Mouse (Mus musculus): Measurements from ENCODE around the gene Gas1. TPM values are rescaled to one million over a fixed set of nuclear protein-coding genes. Genes with fewer than 3 reads are reported as not detected.

Gas1 gene
- polyA plus RNA-seq, 1 experiment = 20.2 TPM

GRCm38 (mm10) chr13:60176776-60177105 is 424 bp downstream of the Gas1 start:
- TF ChIP-seq USF1 (IDR thresholded peaks at IDR 0.05; ENCODE audit: low read depth) = no peak
- no peak for TF ChIP-seq CEBPB (IDR thresholded peaks at IDR 0.05; ENCODE audit: low read depth)
- TF ChIP-seq MYOD1 (IDR thresholded peaks at IDR 0.05; ENCODE audit: control insufficient read depth, insufficient read length, low read depth) = no peak
- TF ChIP-seq MAX (IDR thresholded peaks at IDR 0.05) = no peak
- no peak for TF ChIP-seq CTCF (IDR thresholded peaks at IDR 0.05; ENCODE audit: control insufficient read depth, insufficient read depth, insufficient read length)
- H3K79me3 ChIP-seq (ENCODE audit: low read depth) = peaks cover 9% of the 10 kb centered on the region
- H3ac ChIP-seq (ENCODE audit: control insufficient read depth, insufficient read length, low read depth) = peak overlapping the region; percentile 83
- peak overlapping the region; percentile 63 for H3K4me3 ChIP-seq (ENCODE audit: insufficient read depth, poor library complexity, severe bottlenecking)
- peaks cover 27% of the 10 kb centered on the region for H3K79me2 ChIP-seq (ENCODE audit: control insufficient read depth, insufficient read depth)
- H3K27me3 ChIP-seq (ENCODE audit: control insufficient read depth, insufficient read depth, insufficient read length) = no peaks in the 10 kb centered on the region
- no peaks in the 10 kb centered on the region for H3K36me3 ChIP-seq (ENCODE audit: control insufficient read depth, insufficient read depth)

- TF ChIP-seq MYOG (IDR thresholded peaks at IDR 0.05; ENCODE audit: control insufficient read depth, extremely low read depth, insufficient read length) (no peak), USF1 (IDR thresholded peaks at IDR 0.05; ENCODE audit: low read depth) (no peak), CTCF (IDR thresholded peaks at IDR 0.05; ENCODE audit: control insufficient read depth, insufficient read depth, insufficient read length) (peak; percentile 47), MYOD1 (IDR thresholded peaks at IDR 0.05; ENCODE audit: control insufficient read depth, insufficient read length, low read depth) (no peak), MAX (IDR thresholded peaks at IDR 0.05) (peak; percentile 12), FOSL1 (IDR thresholded peaks at IDR 0.05; ENCODE audit: insufficient read depth, low read length, poor library complexity, severe bottlenecking) (no peak), CEBPB (IDR thresholded peaks at IDR 0.05; ENCODE audit: low read depth) (no peak)
- Histone ChIP-seq H3ac (ENCODE audit: control insufficient read depth, insufficient read length, low read depth) (peak overlapping the region; percentile 83), H3K79me2 (ENCODE audit: control insufficient read depth, insufficient read depth) (peaks cover 27% of the 10 kb centered on the region), H3K4me3 (ENCODE audit: insufficient read depth, poor library complexity, severe bottlenecking) (peak overlapping the region; percentile 63), H3K27me3 (ENCODE audit: control insufficient read depth, insufficient read depth, insufficient read length) (no peaks in the 10 kb centered on the region), H3K79me3 (ENCODE audit: low read depth) (peaks cover 9% of the 10 kb centered on the region), H3K36me3 (ENCODE audit: control insufficient read depth, insufficient read depth) (no peaks in the 10 kb centered on the region)
These were observed 909 bp downstream of the Gas1 start for GRCm38 (mm10) chr13:60176136-60176775.

- Histone ChIP-seq H3ac (ENCODE audit: control insufficient read depth, insufficient read length, low read depth) (peak overlapping the region; percentile 83), H3K79me3 (ENCODE audit: low read depth) (peaks cover 9% of the 10 kb centered on the region), H3K79me2 (ENCODE audit: control insufficient read depth, insufficient read depth) (peaks cover 27% of the 10 kb centered on the region), H3K27me3 (ENCODE audit: control insufficient read depth, insufficient read depth, insufficient read length) (no peaks in the 10 kb centered on the region), H3K36me3 (ENCODE audit: control insufficient read depth, insufficient read depth) (no peaks in the 10 kb centered on the region), H3K4me3 (ENCODE audit: insufficient read depth, poor library complexity, severe bottlenecking) (peak overlapping the region; percentile 63)
- TF ChIP-seq CTCF (IDR thresholded peaks at IDR 0.05; ENCODE audit: control insufficient read depth, insufficient read depth, insufficient read length) (peak; percentile 77), FOSL1 (IDR thresholded peaks at IDR 0.05; ENCODE audit: insufficient read depth, low read length, poor library complexity, severe bottlenecking) (no peak)
These were observed 1.6 kb downstream of the Gas1 start for GRCm38 (mm10) chr13:60175490-60176135.

- Histone ChIP-seq H3K79me2 (ENCODE audit: control insufficient read depth, insufficient read depth) (peaks cover 27% of the 10 kb centered on the region), H3ac (ENCODE audit: control insufficient read depth, insufficient read length, low read depth) (no peak overlapping the region), H3K4me3 (ENCODE audit: insufficient read depth, poor library complexity, severe bottlenecking) (peak overlapping the region; percentile 63), H3K79me3 (ENCODE audit: low read depth) (peaks cover 9% of the 10 kb centered on the region), H3K27me3 (ENCODE audit: control insufficient read depth, insufficient read depth, insufficient read length) (no peaks in the 10 kb centered on the region), H3K36me3 (ENCODE audit: control insufficient read depth, insufficient read depth) (no peaks in the 10 kb centered on the region)
- no peak for TF ChIP-seq MYOD1 (IDR thresholded peaks at IDR 0.05; ENCODE audit: control insufficient read depth, insufficient read length, low read depth)
These were observed 2.2 kb downstream of the Gas1 start for GRCm38 (mm10) chr13:60174953-60175352.

- Histone ChIP-seq H3K79me3 (ENCODE audit: low read depth) (peaks cover 9% of the 10 kb centered on the region), H3ac (ENCODE audit: control insufficient read depth, insufficient read length, low read depth) (no peak overlapping the region), H3K27me3 (ENCODE audit: control insufficient read depth, insufficient read depth, insufficient read length) (no peaks in the 10 kb centered on the region), H3K4me3 (ENCODE audit: insufficient read depth, poor library complexity, severe bottlenecking) (peak overlapping the region; percentile 63), H3K36me3 (ENCODE audit: control insufficient read depth, insufficient read depth) (no peaks in the 10 kb centered on the region), H3K79me2 (ENCODE audit: control insufficient read depth, insufficient read depth) (peaks cover 27% of the 10 kb centered on the region)
- TF ChIP-seq CTCF (IDR thresholded peaks at IDR 0.05; ENCODE audit: control insufficient read depth, insufficient read depth, insufficient read length) (no peak), USF1 (IDR thresholded peaks at IDR 0.05; ENCODE audit: low read depth) (no peak), MAX (IDR thresholded peaks at IDR 0.05) (no peak), MYOD1 (IDR thresholded peaks at IDR 0.05; ENCODE audit: control insufficient read depth, insufficient read length, low read depth) (no peak)
These were observed 3.3 kb downstream of the Gas1 start for GRCm38 (mm10) chr13:60173591-60174524.

GRCm38 (mm10) chr13:60173186-60173585 is 4.0 kb downstream of the Gas1 start:
- H3K36me3 ChIP-seq (ENCODE audit: control insufficient read depth, insufficient read depth) = no peaks in the 10 kb centered on the region
- H3K4me3 ChIP-seq (ENCODE audit: insufficient read depth, poor library complexity, severe bottlenecking) = no peak overlapping the region
- no peaks in the 10 kb centered on the region for H3K27me3 ChIP-seq (ENCODE audit: control insufficient read depth, insufficient read depth, insufficient read length)
- TF ChIP-seq MAX (IDR thresholded peaks at IDR 0.05) = no peak
- no peak for TF ChIP-seq USF1 (IDR thresholded peaks at IDR 0.05; ENCODE audit: low read depth)
- no peak for TF ChIP-seq FOSL1 (IDR thresholded peaks at IDR 0.05; ENCODE audit: insufficient read depth, low read length, poor library complexity, severe bottlenecking)
- TF ChIP-seq CTCF (IDR thresholded peaks at IDR 0.05; ENCODE audit: control insufficient read depth, insufficient read depth, insufficient read length) = no peak
- no peak for TF ChIP-seq CEBPB (IDR thresholded peaks at IDR 0.05; ENCODE audit: low read depth)
- no peak for TF ChIP-seq MYOG (IDR thresholded peaks at IDR 0.05; ENCODE audit: control insufficient read depth, extremely low read depth, insufficient read length)
- TF ChIP-seq MYOD1 (IDR thresholded peaks at IDR 0.05; ENCODE audit: control insufficient read depth, insufficient read length, low read depth) = no peak
- peaks cover 9% of the 10 kb centered on the region for H3K79me3 ChIP-seq (ENCODE audit: low read depth)
- H3ac ChIP-seq (ENCODE audit: control insufficient read depth, insufficient read length, low read depth) = no peak overlapping the region
- peaks cover 27% of the 10 kb centered on the region for H3K79me2 ChIP-seq (ENCODE audit: control insufficient read depth, insufficient read depth)

Measured in C2C12 (cell line).